Mouse (Mus musculus) left cerebral cortex, adult 2 months (tissue): ENCODE measurements around the gene Tctex1d2. TPM values are rescaled to one million over a fixed set of nuclear protein-coding genes. Genes with fewer than 3 reads are reported as not detected.

ENCODE experiments used
- DNase-seq, 2 experiments: peaks; one replicate each; pipeline ENCODE4 v3.0.0; 2021 to 2022; ENCODE audit warnings: low spot score in 2 of 2, mixed read lengths in 1 of 2; ENCODE audit errors: extremely low spot score in 1 of 2
- H3K27ac ChIP-seq: fragments of 200-600 bp; 2 replicates; pipeline ENCODE4 v1.8.1; 2022
- H3K4me3 ChIP-seq: fragments of 200-600 bp; 2 replicates; pipeline ENCODE4 v1.8.1; 2022
- CTCF ChIP-seq: fragments of 200-600 bp; IDR thresholded peaks from 2 replicates; pipeline ENCODE4 v1.8.1; 2022; ENCODE audit warnings: antibody characterized with exemption, mild to moderate bottlenecking, moderate library complexity
- intact Hi-C: fragments of 180-260 bp; cut with DNase I; formaldehyde crosslinking; loops from one replicate; pipeline ENCODE4 v1.15.1; 2025
- total RNA-seq, 2 experiments: library from RNA; stranded (reverse); gene quantifications; 2 replicates each; pipeline ENCODE4 v1.2.3; 2021

Gene Tctex1d2
- total RNA-seq, 2 experiments from 2014 or later, result 13.6 to 14.9 TPM

DNA sequence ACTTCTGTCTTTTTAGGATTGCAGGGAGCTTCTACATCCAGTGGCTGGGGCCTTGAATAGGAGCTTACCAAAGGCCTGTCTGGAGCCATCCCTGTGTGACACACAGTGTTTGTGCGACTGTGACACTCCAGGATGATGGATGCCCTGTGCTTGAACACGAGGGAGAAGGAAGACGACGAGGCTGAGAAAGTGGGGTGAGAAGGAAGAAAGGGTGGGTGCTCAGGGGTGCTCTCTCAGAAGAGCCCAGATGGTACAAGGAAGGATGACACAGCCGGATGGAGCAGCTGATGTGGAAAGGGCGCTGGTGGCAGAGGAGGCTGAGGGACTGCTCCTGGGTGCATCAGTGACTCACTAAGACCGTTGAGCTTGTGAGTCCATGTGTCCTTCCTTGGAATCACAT is 19.2 kb upstream of the Tctex1d2 start, which contains the start of gene Tm4sf19:
Gene Tm4sf19, plus strand, starts transcription at position 240 of the 400 bp plus-strand sequence.
- no peak for TF ChIP-seq CTCF
- no peak within 1 kb of the TSS for H3K4me3 ChIP-seq
- H3K27ac ChIP-seq, result no peak within 1 kb of the TSS
- intact Hi-C loops, result no loop called here
- no peak for DNase-seq

DNA sequence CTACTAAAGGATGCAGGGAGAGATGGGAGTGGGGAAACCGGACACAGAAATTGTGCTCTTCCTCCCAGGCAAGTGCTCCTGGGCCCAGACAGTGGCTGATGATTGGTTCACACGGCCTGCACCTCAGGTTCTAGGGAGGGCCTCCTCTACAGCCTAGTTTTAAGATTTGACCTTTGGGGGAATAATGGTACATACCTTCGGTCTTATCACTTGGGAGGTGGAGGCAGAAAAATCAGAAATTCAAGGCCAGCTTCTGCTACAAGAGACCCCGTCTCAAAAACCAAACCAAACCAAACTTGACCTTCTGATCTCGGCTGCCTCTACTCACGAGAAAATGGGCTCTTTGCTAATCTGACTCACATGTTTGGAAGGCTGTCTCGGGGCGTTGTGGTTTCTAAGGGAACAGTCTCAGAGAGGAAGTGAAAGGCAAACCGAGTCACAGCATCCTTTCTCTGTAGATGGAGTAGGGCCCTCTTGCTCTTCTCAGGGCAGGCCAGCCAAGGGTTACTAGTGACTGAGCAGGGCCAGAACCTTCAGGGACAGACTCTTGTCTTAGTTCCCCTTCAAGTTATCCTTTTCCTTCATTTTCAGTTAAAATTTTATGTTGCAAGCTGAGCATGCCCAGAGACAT is 18.1 kb upstream of the Tctex1d2 start:
- intact Hi-C loops, result no loop called here
- no peak overlapping the region for H3K27ac ChIP-seq
- H3K4me3 ChIP-seq, result no peak overlapping the region
- no peak for TF ChIP-seq CTCF
- DNase-seq, result no peak

DNA sequence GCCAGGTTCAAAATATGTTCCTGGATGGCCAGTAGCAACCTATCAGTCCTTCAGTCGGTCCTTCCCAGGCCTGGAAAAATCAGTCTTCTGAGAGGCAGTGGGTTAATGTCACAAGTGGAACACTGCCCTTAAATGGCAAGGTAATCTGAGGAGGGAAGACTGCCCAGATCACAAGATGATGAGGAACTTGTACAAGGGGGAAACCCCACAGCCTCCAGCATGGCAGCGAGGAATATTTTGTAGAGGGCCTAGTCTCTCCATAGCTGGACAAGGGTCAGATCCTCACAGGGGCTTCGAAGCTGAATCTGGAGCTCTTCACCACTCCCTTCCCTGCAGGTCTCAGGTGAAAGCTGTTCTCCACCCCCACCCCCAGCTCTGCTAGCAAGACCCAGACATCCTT is 16.7 kb upstream of the Tctex1d2 start:
- DNase-seq, result no peak
- no peak overlapping the region for H3K4me3 ChIP-seq
- no peak for TF ChIP-seq CTCF
- intact Hi-C loops, result no loop called here
- H3K27ac ChIP-seq, result no peak overlapping the region

DNA sequence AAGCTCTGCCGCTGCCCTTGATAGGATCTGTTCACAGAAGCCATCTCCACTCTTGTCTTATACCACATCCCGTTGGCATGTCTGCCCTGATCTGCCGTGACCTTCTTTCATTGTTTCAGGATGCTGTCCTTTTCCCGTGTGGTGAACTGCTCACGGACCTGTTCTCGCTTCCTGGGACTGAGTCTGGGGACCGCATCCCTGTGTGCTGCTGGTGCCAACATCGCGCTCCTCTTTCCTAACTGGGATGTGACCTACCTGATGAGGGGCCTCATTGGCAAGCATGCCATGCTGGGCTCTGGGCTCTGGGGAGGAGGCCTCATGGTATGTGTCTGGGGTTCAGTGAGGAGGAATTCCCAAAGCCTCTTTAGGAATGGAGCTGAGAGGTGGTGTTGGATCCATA is 13.8 kb upstream of the Tctex1d2 start:
- Histone ChIP-seq H3K27ac (no peak overlapping the region), H3K4me3 (no peak overlapping the region)
- no peak for TF ChIP-seq CTCF
- intact Hi-C loops, result no loop called here
- DNase-seq, result no peak

DNA sequence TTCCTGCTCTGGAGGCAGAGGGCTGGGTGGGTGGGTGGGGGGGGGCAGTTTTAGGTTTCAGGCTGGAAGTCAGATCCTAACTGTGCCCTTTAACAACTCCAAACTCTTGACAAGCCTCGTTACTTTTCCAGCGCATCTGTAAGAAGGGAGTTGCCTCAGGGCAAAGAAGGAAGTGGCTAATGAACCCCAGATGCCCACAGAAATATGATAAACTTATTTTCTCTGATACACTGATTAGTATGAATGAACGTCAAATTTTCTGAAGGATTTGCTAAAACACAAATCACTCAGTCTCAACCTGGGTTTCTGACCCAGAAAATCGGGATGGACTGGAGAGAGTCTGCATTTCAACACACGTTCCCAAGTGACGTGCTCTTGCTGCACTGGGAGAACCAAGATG is 12.8 kb upstream of the Tctex1d2 start:
- no peak for TF ChIP-seq CTCF
- no peak overlapping the region for H3K27ac ChIP-seq
- intact Hi-C loops, result no loop called here
- no peak overlapping the region for H3K4me3 ChIP-seq
- DNase-seq, result no peak

DNA sequence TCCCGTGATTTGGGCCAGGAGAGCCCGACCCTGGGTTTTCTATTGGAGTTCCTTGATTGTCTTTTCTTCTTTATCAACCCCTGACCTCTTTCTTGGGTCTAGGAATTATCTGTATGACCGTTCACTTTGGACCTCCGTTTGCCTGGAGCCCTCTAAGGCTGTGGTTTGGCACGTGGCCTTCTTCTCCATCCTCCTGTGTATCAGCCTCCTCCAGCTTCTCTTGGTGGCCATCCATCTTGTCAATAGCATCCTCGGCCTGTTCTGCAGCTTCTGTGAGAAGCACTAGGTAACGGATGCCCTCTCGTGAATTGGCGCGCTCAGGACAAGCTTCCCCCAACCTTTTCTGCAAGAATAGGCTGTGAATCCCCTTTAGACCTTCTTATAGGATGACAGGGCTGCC is 11.8 kb upstream of the Tctex1d2 start:
- TF ChIP-seq CTCF, result no peak
- Histone ChIP-seq H3K4me3 (no peak overlapping the region), H3K27ac (no peak overlapping the region)
- intact Hi-C loops, result no loop called here
- DNase-seq, result no peak

DNA sequence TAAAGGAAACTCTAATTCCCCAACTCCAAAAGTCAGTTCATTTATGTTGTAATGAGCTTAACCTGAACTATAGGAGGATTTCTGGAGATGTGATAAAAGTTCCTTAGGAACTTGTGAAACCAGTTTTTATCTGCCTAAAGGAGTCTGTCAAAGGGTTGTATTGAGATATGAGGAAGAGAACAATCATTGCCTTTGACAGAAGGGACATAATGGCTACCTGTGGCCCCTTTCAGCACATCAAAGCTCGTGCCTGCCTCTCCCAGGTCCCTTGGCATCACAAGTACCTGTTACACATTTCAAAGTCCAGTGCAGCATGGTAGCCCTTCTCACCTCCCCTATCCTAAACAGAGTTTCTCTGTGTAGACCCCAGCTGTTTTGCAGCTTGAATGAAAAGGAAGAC is 2.0 kb upstream of the Tctex1d2 start:
- Histone ChIP-seq H3K4me3 (no peak overlapping the region), H3K27ac (no peak overlapping the region)
- no peak for DNase-seq
- no peak for TF ChIP-seq CTCF
- intact Hi-C loops, result no loop called here

DNA sequence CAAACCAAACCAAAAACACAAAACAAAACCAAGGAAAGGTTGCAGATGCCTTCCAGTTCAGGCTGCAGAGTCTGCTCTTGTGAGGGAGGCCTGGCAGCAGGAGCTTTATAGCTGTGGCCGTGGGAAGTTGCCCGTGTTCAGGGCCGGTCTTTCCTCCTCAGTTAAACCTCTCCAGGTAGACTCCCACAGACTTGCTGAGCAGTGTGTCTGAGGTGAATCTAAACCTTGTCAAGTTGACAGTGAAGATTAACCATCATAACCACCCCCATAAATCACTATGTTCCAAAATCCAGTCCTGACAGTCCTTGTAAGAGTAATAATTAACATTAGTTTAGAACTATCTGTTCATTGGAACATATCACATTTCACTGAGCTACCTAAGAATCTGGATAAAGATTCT is 8.0 kb downstream of the Tctex1d2 start:
- TF ChIP-seq CTCF, result no peak
- H3K27ac ChIP-seq, result no peak overlapping the region
- intact Hi-C loops, result no loop called here

DNA sequence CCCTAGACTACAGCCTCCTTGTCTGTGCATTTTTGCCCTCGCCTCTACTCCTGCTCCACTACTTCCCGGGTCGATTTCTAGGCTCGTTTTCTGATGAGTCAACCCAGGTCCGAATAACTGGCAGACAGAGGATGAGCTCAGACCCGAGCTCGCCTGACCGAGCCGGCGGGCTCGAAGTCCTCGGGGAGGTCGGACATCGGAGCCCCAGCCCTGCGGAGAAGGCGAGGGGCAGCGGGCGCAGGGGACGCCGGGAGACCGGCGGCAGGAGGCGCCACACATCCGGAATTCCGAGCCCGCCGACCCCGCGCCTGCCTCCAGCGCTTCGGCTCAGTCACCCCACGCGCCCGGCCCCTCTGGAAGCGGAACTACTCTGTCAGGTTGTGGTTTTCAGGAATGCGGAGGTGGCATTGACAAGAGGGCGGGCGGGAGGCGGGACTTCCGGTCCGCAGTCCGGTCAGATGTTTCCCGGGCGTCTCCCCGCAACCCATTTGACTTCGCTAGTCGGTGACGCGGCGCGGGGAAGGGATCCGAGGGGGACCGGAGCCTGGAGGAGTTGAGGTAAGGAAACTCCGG is 11.1 kb downstream of the Tctex1d2 start, which contains the start of gene Pcyt1a:
Gene Pcyt1a, plus strand, starts transcription at position 448 of the 573 bp plus-strand sequence.
- H3K27ac ChIP-seq, result peak within 1 kb of the TSS; percentile 94
- TF ChIP-seq CTCF, result peak; percentile 32
- peak within 1 kb of the TSS; percentile 69 for H3K4me3 ChIP-seq
- DNase-seq, result peak; percentile 86 to 89
- intact Hi-C loops, result loop anchor here (1.0 to 2.0 kb wide), 2 partner anchors 11 to 98 kb away; partner anchors contain the start of genes Tctex1d2 and Ubxn7

More for the DNA sequence above, 8.0 kb downstream of the Tctex1d2 start:
- DNase-seq, result no peak
- no peak overlapping the region for H3K4me3 ChIP-seq

DNA sequence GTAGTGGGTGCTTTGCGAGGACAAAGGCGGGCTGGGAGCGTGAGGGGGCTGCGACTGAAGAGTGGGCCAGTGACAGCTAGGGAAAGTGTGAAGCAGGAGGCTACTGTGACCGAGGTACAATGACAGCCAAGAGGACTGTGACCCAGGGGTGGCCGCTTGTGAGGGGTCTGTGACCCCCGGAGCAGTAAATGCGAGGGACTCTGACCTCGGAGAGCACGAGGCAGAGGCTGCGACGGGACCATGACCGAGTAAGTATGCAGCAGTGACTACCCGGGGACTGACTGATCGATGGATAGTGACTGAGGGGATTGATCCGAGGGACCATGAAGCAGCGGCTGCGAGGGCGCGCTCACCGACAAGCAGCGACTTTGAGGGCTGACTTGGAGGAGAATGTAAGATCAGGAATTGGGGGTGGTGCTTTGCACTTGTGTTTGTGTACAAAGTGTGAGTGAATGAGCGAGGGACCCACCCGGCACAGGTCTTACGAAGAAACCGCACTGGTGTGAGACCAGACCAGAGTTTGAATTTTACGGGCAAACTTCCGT is 11.6 kb downstream of the Tctex1d2 start:
- intact Hi-C loops, result loop anchor here (2.0 kb wide), 1 partner anchor 98 kb away; the partner anchor contains the start of gene Ubxn7
- DNase-seq, result no peak
- Histone ChIP-seq H3K4me3 (peak overlapping the region; percentile 69), H3K27ac (peak overlapping the region; percentile 94)
- no peak for TF ChIP-seq CTCF

DNA sequence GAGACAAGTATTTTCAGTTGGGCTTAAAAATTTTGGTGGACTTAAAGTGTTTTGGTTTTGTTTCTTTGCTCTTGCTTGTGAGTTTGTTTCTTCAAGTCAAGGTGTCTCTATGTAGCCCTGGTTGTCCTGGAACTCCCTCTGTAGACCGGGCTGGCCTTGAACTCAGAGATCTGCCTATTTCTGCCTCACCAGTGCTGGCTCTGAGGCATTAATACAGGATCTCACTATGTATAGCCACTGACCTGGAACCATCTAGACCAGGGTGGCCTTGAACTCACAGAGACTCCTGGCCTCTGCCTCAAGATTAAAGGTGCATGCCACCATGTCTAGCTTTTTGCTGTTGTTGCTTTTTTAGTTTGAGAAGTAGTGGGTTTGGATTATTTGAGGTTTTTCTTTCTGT is 12.4 kb downstream of the Tctex1d2 start:
- no peak for TF ChIP-seq CTCF
- Histone ChIP-seq H3K4me3 (peak overlapping the region; percentile 69), H3K27ac (no peak overlapping the region)
- no peak for DNase-seq
- intact Hi-C loops, result loop anchor here (2.0 kb wide), 1 partner anchor 99 kb away; the partner anchor contains the start of gene Ubxn7

DNA sequence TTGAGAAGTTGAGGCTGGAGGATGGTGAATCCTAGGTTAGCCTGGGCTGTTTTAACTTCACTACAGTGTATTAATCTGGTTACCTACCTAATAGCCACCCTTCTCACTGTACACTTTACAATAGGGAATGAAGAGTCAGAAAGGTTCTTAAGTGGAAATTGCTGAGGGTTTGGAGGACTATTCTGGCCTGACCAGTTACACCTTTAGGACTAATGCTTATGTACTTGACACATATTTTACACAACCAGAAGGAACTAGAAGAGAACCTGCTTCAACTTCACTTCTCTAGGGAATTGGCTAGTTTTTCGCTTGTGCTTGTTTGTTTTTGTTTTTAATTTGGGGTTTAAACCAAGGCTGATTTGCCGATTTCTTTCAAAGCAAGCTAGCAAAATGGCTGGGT is 13.6 kb downstream of the Tctex1d2 start:
- DNase-seq, result no peak
- H3K4me3 ChIP-seq, result no peak overlapping the region
- no peak for TF ChIP-seq CTCF
- intact Hi-C loops, result no loop called here
- H3K27ac ChIP-seq, result no peak overlapping the region
